Mouse (Mus musculus) olfactory bulb, adult 2 months (tissue): ENCODE measurements at regions not wholly inside any gene's neighbourhood (a gene's known extent, or its start where the extent isn't known, plus 50 kb on each side); places are given as distances from the start of the nearest gene placed in this dataset.

Source experiments
- H3K27ac ChIP-seq: fragments of 200-500 bp; 2 replicates; pipeline ENCODE4 v1.5.1; 2012; ENCODE audit warnings: low read depth, low read length; ENCODE audit not compliant: insufficient read depth
- H3K4me1 ChIP-seq: fragments of 200-500 bp; 2 replicates; pipeline ENCODE4 v1.6.1; 2012; ENCODE audit warnings: low read length; ENCODE audit not compliant: control insufficient read depth, insufficient read depth
- H3K4me3 ChIP-seq: fragments of 200-500 bp; 2 replicates; pipeline ENCODE4 v1.5.1; 2012; ENCODE audit warnings: mild to moderate bottlenecking, low read depth, low read length, moderate library complexity; ENCODE audit not compliant: insufficient read depth
- CTCF ChIP-seq: fragments of 200-500 bp; IDR thresholded peaks from 2 replicates; pipeline ENCODE4 v1.5.1; 2012; ENCODE audit warnings: low read depth, mild to moderate bottlenecking, low read length, moderate library complexity; ENCODE audit not compliant: insufficient read depth
- POLR2A ChIP-seq: fragments of 200-500 bp; IDR thresholded peaks from 2 replicates; pipeline ENCODE4 v1.6.1; 2012; ENCODE audit warnings: mild to moderate bottlenecking, low read depth, low read length, moderate library complexity; ENCODE audit not compliant: insufficient read depth
- WGBS: fragments of 180-500 bp; shearing (Covaris S2); methylation state at CpG from one replicate; pipeline ENCODE4 v1.1.7; 2018; 5-methylcytosine and 5-hydroxymethylcytosine counted together

- WGBS, result 67% methylated on average over 2 of the region's 2 CpGs
- TF ChIP-seq CTCF (no peak), POLR2A (no peak)
- no peak overlapping the region for H3K4me3 ChIP-seq
- 0 out of 2 replicates have a peak, but pooled peaks cover 2% of the 10 kb centered on the region for H3K4me1 ChIP-seq
- H3K27ac ChIP-seq, result no peak overlapping the region
Observed at GRCm38 (mm10) chr13:71378641-71379040, 537.0 kb upstream of the Adamts16 start.

GRCm38 (mm10) chr13:71375909-71376606 lies 534.4 kb upstream of the Adamts16 start:
- 9% methylated on average over 9 of the region's 9 CpGs for WGBS
- Histone ChIP-seq H3K4me1 (0 out of 2 replicates have a peak, but pooled peaks cover 2% of the 10 kb centered on the region), H3K4me3 (no peak overlapping the region), H3K27ac (peak overlapping the region; percentile 78)
- TF ChIP-seq POLR2A (no peak), CTCF (no peak)

- TF ChIP-seq CTCF (no peak), POLR2A (no peak)
- Histone ChIP-seq H3K4me1 (0 out of 2 replicates have a peak, but pooled peaks cover 2% of the 10 kb centered on the region), H3K4me3 (no peak overlapping the region), H3K27ac (no peak overlapping the region)
- WGBS, result 42% methylated on average over 10 of the region's 10 CpGs
Observed at GRCm38 (mm10) chr13:71372701-71373685, 531.4 kb upstream of the Adamts16 start.

DNA sequence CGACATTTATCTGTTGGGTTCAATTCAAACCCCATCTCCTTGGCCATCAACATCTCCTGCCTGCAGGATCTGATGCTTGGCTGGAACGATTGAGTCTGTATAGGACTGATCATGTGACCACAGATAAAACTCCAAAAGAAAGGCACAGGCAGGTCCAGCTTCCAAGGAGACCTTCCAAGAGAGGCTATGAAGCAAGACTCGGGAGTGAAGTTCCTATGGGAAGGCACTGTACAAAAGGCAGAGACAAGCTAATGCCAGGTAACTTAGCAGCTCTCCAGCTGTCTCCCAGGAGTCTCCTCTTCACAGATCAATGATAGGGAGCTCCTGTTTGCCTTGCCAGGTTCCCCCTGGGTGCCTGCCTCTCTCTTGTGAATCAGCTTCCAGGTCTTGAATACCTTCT lies 528.2 kb upstream of the Adamts16 start:
- Histone ChIP-seq H3K4me3 (no peak overlapping the region), H3K4me1 (no peaks in the 10 kb centered on the region), H3K27ac (no peak overlapping the region)
- TF ChIP-seq POLR2A (no peak), CTCF (no peak)
- 85% methylated on average over 3 of the region's 3 CpGs for WGBS

GRCm38 (mm10) chr13:71365261-71365660 lies 523.6 kb upstream of the Adamts16 start:
- H3K4me1 ChIP-seq, result no peaks in the 10 kb centered on the region
- WGBS, result 84% methylated on average over 3 of the region's 3 CpGs
- no peak overlapping the region for H3K4me3 ChIP-seq
- TF ChIP-seq CTCF, result no peak
- TF ChIP-seq POLR2A, result no peak
- no peak overlapping the region for H3K27ac ChIP-seq

GRCm38 (mm10) chr13:71362311-71362710 lies 520.7 kb upstream of the Adamts16 start:
- H3K27ac ChIP-seq, result no peak overlapping the region
- no peak overlapping the region for H3K4me3 ChIP-seq
- H3K4me1 ChIP-seq, result no peaks in the 10 kb centered on the region
- 77% methylated on average over 5 of the region's 5 CpGs for WGBS
- TF ChIP-seq POLR2A (no peak), CTCF (no peak)

- no peak overlapping the region for H3K4me3 ChIP-seq
- TF ChIP-seq CTCF (no peak), POLR2A (no peak)
- WGBS, result 92% methylated on average over 11 of the region's 11 CpGs
- H3K27ac ChIP-seq, result no peak overlapping the region
- H3K4me1 ChIP-seq, result no peaks in the 10 kb centered on the region
Observed at GRCm38 (mm10) chr13:71359112-71359511, 517.5 kb upstream of the Adamts16 start.

DNA sequence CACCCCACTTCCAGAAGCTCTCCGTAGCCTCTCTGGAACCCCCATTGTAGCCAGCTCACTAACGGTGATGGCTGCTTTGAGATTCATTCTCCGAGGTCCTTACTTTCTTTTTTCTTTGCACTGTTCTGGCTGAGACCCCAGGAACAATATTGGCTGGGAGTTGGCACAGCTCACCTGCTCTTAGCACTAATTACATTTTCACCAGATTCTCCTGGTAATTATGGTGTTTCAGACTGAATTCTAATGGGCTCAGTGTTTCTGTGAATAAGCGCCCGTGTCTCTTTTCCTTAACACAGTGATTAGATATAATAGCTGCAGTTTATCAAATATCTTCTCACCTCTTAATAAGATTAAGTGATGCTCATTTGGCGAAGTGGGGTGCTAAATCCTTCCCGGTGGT lies 509.2 kb upstream of the Adamts16 start:
- H3K4me1 ChIP-seq, result no peaks in the 10 kb centered on the region
- TF ChIP-seq CTCF, result no peak
- TF ChIP-seq POLR2A, result no peak
- 26% methylated on average over 7 of the region's 7 CpGs for WGBS
- no peak overlapping the region for H3K4me3 ChIP-seq
- H3K27ac ChIP-seq, result no peak overlapping the region

GRCm38 (mm10) chr13:71342921-71343320 lies 501.3 kb upstream of the Adamts16 start:
- H3K27ac ChIP-seq, result no peak overlapping the region
- WGBS, result 90% methylated on average over 1 of the region's 1 CpGs
- TF ChIP-seq POLR2A (no peak), CTCF (no peak)

More at GRCm38 (mm10) chr13:71342921-71343320, 501.3 kb upstream of the Adamts16 start:
- no peak overlapping the region for H3K4me3 ChIP-seq
- H3K4me1 ChIP-seq, result no peaks in the 10 kb centered on the region
